Mouse (Mus musculus): Measurements from ENCODE around the gene Prokr2.

GRCm38 (mm10) chr2:132378602-132379150, 6.6 kb downstream of the Prokr2 start:
- TF ChIP-seq POLR2A (IDR thresholded peaks at IDR 0.05; ENCODE audit: borderline replicate concordance, low read depth, low read length) (no peak), CTCF (IDR thresholded peaks at IDR 0.05; ENCODE audit: low read depth, low read length) (no peak)

All from bone marrow macrophage, adult 2 months (primary cell).